In the genomic region with DNA sequence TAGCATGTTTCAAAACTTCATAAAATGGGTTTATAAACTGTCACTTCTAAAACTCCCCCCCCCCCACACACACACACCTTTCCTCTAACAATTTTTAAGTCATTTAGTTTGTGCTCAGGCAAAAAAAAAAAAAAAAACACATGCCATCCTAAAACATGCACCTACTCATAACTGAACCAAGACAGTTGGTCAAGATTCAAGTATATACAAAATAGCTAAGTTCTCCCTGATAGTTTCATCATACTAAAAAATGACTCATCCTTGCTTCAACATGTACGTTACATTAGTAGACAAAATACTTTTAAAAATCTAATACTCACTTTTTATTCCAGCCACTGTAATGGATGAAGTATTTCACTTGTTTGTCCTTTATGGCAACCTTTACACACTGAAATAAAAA, we compare ENCODE assay signal across 22 mouse cellular contexts. TPM values are rescaled to one million over a fixed set of nuclear protein-coding genes. Genes with fewer than 3 reads are reported as not detected.
"Had no signal": no experiment of that assay in that cellular context is flagged by ENCODE, and none has a peak within 500 bp of the region (broad histone marks: within the 10 kb centered on the region; RNA-seq: fewer than 3 reads in every experiment).

No protein-coding gene starts in this region.

- H3K4me2 ChIP-seq: liver, embryonic 15.5 days; lung, embryonic 14.5 days; midbrain, embryonic 12.5 days; neural tube, embryonic 13.5 days; neural tube, embryonic 15.5 days had no signal

- H3K27me3 ChIP-seq: liver, embryonic 15.5 days; midbrain, embryonic 12.5 days; neural tube, embryonic 13.5 days; neural tube, embryonic 15.5 days had no signal

- H3K27ac ChIP-seq: liver, embryonic 15.5 days; macrophage; midbrain, embryonic 10.5 days; midbrain, embryonic 12.5 days; neural tube, embryonic 13.5 days; neural tube, embryonic 15.5 days had no signal

- H3K4me3 ChIP-seq: liver, embryonic 15.5 days; midbrain, embryonic 10.5 days; midbrain, embryonic 12.5 days; myocyte; neural tube, embryonic 13.5 days; neural tube, embryonic 15.5 days had no signal

- H3K9me3 ChIP-seq: liver, embryonic 15.5 days; midbrain, embryonic 10.5 days; midbrain, embryonic 12.5 days; neural tube, embryonic 13.5 days; neural tube, embryonic 15.5 days had no signal

- DNase-seq: liver, postnatal 0 days; lung, embryonic 14.5 days; lung, postnatal 14 days; lung, postnatal 36 days; midbrain, embryonic 14.5 days; right cerebral cortex, adult 18-20 months; right cerebral cortex, postnatal 25 days; right cerebral cortex, postnatal 4 days; spleen, adult 18-20 months; thymus, adult 18-20 months; thymus, postnatal 14 days; thymus, postnatal 36 days had no signal

- ATAC-seq: liver, postnatal 0 days; midbrain, embryonic 16.5 days had no signal

- H3K9ac ChIP-seq: liver, embryonic 15.5 days; liver, postnatal 0 days; lung, embryonic 14.5 days; midbrain, embryonic 12.5 days; neural tube, embryonic 13.5 days; neural tube, embryonic 15.5 days had no signal

RNA-seq across cellular contexts. Expression of a gene that starts 56.0 kb away (rescaled TPM):
- total RNA-seq: megakaryocyte, adult 5-6 weeks; megakaryocyte-erythroid progenitor cell, adult 5-6 weeks had no signal
- polyA plus RNA-seq: macrophage had no signal
